Mouse (Mus musculus) cortical plate, adult 2 months (tissue): Measurements from ENCODE around the gene Trpd52l3.

ENCODE experiments used
- CTCF ChIP-seq: fragments of 200-500 bp; IDR thresholded peaks from 2 replicates; pipeline ENCODE4 v1.5.1; 2011; ENCODE audit warnings: mild to moderate bottlenecking, control low read depth, low read length; ENCODE audit not compliant: insufficient read depth; ENCODE audit errors: extremely low read depth
- POLR2A ChIP-seq: fragments of 200-500 bp; IDR thresholded peaks from 2 replicates; pipeline ENCODE4 v1.6.1; 2011; ENCODE audit warnings: mild to moderate bottlenecking, low read length, control low read depth; ENCODE audit not compliant: insufficient read depth; ENCODE audit errors: extremely low read depth

DNA sequence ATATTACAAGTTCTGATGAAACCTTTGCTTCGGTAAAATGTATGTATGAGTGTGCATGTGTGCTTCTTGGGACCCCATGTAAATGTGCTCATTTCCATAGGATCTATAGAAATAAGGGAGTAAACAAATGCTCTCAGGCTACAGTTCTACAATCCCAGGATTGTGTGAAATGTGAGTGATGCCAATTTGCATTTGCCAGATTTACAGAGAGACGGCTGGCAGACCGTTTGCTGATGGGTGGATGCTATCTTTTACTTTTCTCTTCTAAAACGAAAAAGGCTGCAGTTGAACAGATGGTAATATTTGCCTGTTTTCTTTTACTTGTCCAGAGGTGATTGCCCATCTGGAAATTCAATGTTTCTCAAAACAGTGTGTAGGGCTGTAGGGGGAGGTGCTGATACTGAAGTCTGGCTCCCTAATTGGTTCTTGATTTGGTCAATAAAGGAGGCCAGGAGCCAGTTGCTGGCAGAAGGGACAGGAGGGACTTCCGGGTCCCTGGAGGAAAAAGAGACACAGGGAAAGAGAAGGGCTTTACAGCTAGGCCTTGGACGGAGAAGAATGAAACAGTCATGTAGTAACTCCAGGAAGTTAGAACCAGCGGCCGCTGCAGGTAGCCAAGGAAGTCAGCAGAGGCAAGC is 24.0 kb upstream of the Trpd52l3 start:
- TF ChIP-seq POLR2A (no peak), CTCF (no peak)
